Mouse (Mus musculus) liver, postnatal 0 days (tissue): ENCODE data around the gene Cltc.

ENCODE experiments used
- CTCF ChIP-seq: sonication (generic); IDR thresholded peaks from 2 replicates; pipeline ENCODE4 v1.5.1; 2016; ENCODE audit warnings: antibody characterized with exemption, low read depth
- EP300 ChIP-seq: IDR thresholded peaks from 2 replicates; pipeline ENCODE4 v1.6.1; 2016; ENCODE audit warnings: antibody characterized with exemption, low read depth, mild to moderate bottlenecking

- TF ChIP-seq CTCF, result no peak
- TF ChIP-seq EP300, result no peak
Measured at GRCm38 (mm10) chr11:86650676-86651075, 106.7 kb downstream of the Cltc start.
